Mouse (Mus musculus): Measurements from ENCODE around the gene Parp12.

DNA sequence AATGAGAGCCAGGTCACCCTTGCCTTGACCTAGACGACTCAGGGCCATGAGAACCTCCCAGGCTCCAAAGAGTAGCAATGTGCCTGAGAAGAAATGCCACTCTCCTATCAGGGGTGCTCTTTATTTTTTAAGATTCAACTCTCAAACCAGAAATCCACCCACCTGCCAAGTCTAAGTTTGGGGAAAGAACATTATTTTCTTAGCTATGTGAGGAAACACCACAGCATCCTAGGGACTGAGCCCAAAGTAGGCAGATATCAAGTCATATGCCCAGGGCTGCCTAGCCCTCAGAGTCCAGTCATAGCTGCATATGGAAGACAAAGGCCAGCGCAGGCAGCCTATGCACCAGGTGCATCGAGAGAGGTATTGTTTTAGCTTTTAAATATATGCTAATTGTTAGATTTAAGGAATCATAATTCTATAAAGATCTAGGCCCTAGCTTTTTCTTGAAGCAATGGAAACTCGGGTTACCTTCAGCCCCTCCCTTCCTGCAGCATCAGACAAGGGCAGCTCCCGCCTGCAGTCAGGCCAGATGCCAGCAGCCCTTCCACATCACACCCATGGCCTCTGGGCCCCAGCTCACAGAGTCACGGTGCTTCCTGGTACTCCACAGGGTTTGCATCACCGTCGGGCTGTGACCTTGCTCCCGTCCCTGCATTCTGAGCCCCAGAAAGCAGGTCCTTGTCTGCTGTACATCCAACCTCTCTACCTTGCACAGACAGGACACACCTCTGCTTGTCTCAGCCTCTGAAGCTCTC lies 66.2 kb downstream of the Parp12 start:
- TF ChIP-seq CTCF (IDR thresholded peaks at IDR 0.05; ENCODE audit: low read depth, low read length): no peak
- TF ChIP-seq POLR2A (IDR thresholded peaks at IDR 0.05; ENCODE audit: insufficient read depth, low read length): no peak
- no peak for TF ChIP-seq EP300 (IDR thresholded peaks at IDR 0.05; ENCODE audit: insufficient read depth, low read depth, low read length)

Measured in ES-Bruce4 (cell line).